Mouse (Mus musculus): ENCODE measurements around the gene Plekha1. TPM values are rescaled to one million over a fixed set of nuclear protein-coding genes. Genes with fewer than 3 reads are reported as not detected.

The Plekha1 gene
- total and polyA plus RNA-seq, 3 experiments = 0.23 to 8.3 (median 0.36) TPM

GRCm38 (mm10) chr7:130884161-130884560 lies 18.6 kb downstream of the Plekha1 start:
- Histone ChIP-seq H3K9me3 (replicated peaks; ENCODE audit: low read length) (no peaks in the 10 kb centered on the region), H3K79me2 (replicated peaks; ENCODE audit: control insufficient read depth, extremely low read depth, insufficient read depth, poor library complexity, severe bottlenecking) (no peaks in the 10 kb centered on the region), H3K36me3 (replicated peaks in 1 of 2; ENCODE audit: control insufficient read depth in 1 of 2, insufficient read depth in 1 of 2, low read length in 1 of 2) (no peaks in the 10 kb centered on the region), H3K27ac (ENCODE audit: insufficient read depth, low read depth) (no peak overlapping the region), H3K27me3 (replicated peaks) (peaks cover 3% of the 10 kb centered on the region), H3K4me1 (ENCODE audit: control insufficient read depth in 1 of 2, insufficient read depth in 2 of 2) (peaks cover 0 to 6% of the 10 kb centered on the region in 2 experiments; a peak in 1 of 4 replicates), H3K9ac (ENCODE audit: insufficient read depth, low read depth) (no peak overlapping the region), H3K4me2 (ENCODE audit: insufficient read depth, low read depth, poor library complexity, severe bottlenecking) (no peak overlapping the region), H3K4me3 (replicated peaks in 1 of 3; ENCODE audit: low read depth in 2 of 3, low read length in 2 of 3, poor library complexity in 1 of 3) (no peak overlapping the region)
- dilution Hi-C loops (cut with MboI; ENCODE audit: extremely low pct_ligation_motif_present, extremely low pct_unique_long_range_greater_than_20kb, low sequenced_read_pairs) = no loop called here
- in situ Hi-C loops (cut with MboI; ENCODE audit: low pct_ligation_motif_present, low pct_unique_long_range_greater_than_20kb, low sequenced_read_pairs) = no loop called here
- DNase-seq (ENCODE audit: extremely low read depth) = no peak
- TF ChIP-seq ELF1 (IDR thresholded peaks at IDR 0.05; ENCODE audit: low read depth, low read length) = no peak
- no peak for TF ChIP-seq CHD1 (IDR thresholded peaks at IDR 0.05; ENCODE audit: low read depth, low read length)
- TF ChIP-seq E2F4 (IDR thresholded peaks at IDR 0.05; ENCODE audit: insufficient replicate concordance, low read depth, low read length) = no peak
- no peak for TF ChIP-seq HCFC1 (IDR thresholded peaks at IDR 0.05; ENCODE audit: low read depth, low read length)
- TF ChIP-seq PAX5 (IDR thresholded peaks at IDR 0.05; ENCODE audit: low read length) = no peak
- no peak for TF ChIP-seq POLR2AphosphoS2 (IDR thresholded peaks at IDR 0.05; ENCODE audit: low read depth, low read length)
- no peak for TF ChIP-seq ZNF384 (IDR thresholded peaks at IDR 0.05; ENCODE audit: low read depth, low read length)
- TF ChIP-seq USF1 (IDR thresholded peaks at IDR 0.05; ENCODE audit: low read depth, low read length) = no peak

- Histone ChIP-seq H3K9me3 (replicated peaks; ENCODE audit: low read length) (no peaks in the 10 kb centered on the region), H3K4me1 (ENCODE audit: control insufficient read depth in 1 of 2, insufficient read depth in 2 of 2) (peaks cover 0 to 6% of the 10 kb centered on the region in 2 experiments; a peak in 1 of 4 replicates), H3K9ac (ENCODE audit: insufficient read depth, low read depth) (no peak overlapping the region), H3K79me2 (replicated peaks; ENCODE audit: control insufficient read depth, extremely low read depth, insufficient read depth, poor library complexity, severe bottlenecking) (no peaks in the 10 kb centered on the region), H3K4me2 (ENCODE audit: insufficient read depth, low read depth, poor library complexity, severe bottlenecking) (no peak overlapping the region), H3K27ac (ENCODE audit: insufficient read depth, low read depth) (no peak overlapping the region), H3K36me3 (replicated peaks in 1 of 2; ENCODE audit: control insufficient read depth in 1 of 2, insufficient read depth in 1 of 2, low read length in 1 of 2) (no peaks in the 10 kb centered on the region), H3K4me3 (replicated peaks in 1 of 3; ENCODE audit: low read depth in 2 of 3, low read length in 2 of 3, poor library complexity in 1 of 3) (no peak overlapping the region), H3K27me3 (replicated peaks) (peaks cover 1% of the 10 kb centered on the region)
- dilution Hi-C loops (cut with MboI; ENCODE audit: extremely low pct_ligation_motif_present, extremely low pct_unique_long_range_greater_than_20kb, low sequenced_read_pairs) (no loop called here), in situ Hi-C loops (cut with MboI; ENCODE audit: low pct_ligation_motif_present, low pct_unique_long_range_greater_than_20kb, low sequenced_read_pairs) (no loop called here)
- TF ChIP-seq E2F4 (IDR thresholded peaks at IDR 0.05; ENCODE audit: insufficient replicate concordance, low read depth, low read length) = no peak
- no peak for TF ChIP-seq EP300 (IDR thresholded peaks at IDR 0.05; ENCODE audit: low read length)
- TF ChIP-seq NRF1 (IDR thresholded peaks at IDR 0.05; ENCODE audit: low read depth, low read length) = no peak
- DNase-seq (ENCODE audit: extremely low read depth) = no peak
These were observed 20.7 kb downstream of the Plekha1 start for GRCm38 (mm10) chr7:130886246-130886645.

- dilution Hi-C loops (cut with MboI; ENCODE audit: extremely low pct_ligation_motif_present, extremely low pct_unique_long_range_greater_than_20kb, low sequenced_read_pairs) (no loop called here), in situ Hi-C loops (cut with MboI; ENCODE audit: low pct_ligation_motif_present, low pct_unique_long_range_greater_than_20kb, low sequenced_read_pairs) (no loop called here)
- no peak overlapping the region for H3K9ac ChIP-seq (ENCODE audit: insufficient read depth, low read depth)
- no peaks in the 10 kb centered on the region for H3K36me3 ChIP-seq (replicated peaks in 1 of 2; ENCODE audit: control insufficient read depth in 1 of 2, insufficient read depth in 1 of 2, low read length in 1 of 2)
- TF ChIP-seq TCF12 (IDR thresholded peaks at IDR 0.05; ENCODE audit: low read depth, low read length) (no peak), RAD21 (IDR thresholded peaks at IDR 0.05; ENCODE audit: low read depth, low read length) (no peak)
- H3K4me1 ChIP-seq (ENCODE audit: control insufficient read depth in 1 of 2, insufficient read depth in 2 of 2) = peaks cover 0 to 10% of the 10 kb centered on the region in 2 experiments; a peak in 1 of 4 replicates
- no peak for DNase-seq (ENCODE audit: extremely low read depth)
- no peaks in the 10 kb centered on the region for H3K9me3 ChIP-seq (replicated peaks; ENCODE audit: low read length)
- no peak overlapping the region for H3K27ac ChIP-seq (ENCODE audit: insufficient read depth, low read depth)
- H3K4me2 ChIP-seq (ENCODE audit: insufficient read depth, low read depth, poor library complexity, severe bottlenecking) = no peak overlapping the region
- no peaks in the 10 kb centered on the region for H3K79me2 ChIP-seq (replicated peaks; ENCODE audit: control insufficient read depth, extremely low read depth, insufficient read depth, poor library complexity, severe bottlenecking)
- peaks cover 3% of the 10 kb centered on the region for H3K27me3 ChIP-seq (replicated peaks)
- no peak overlapping the region for H3K4me3 ChIP-seq (replicated peaks in 1 of 3; ENCODE audit: low read depth in 2 of 3, low read length in 2 of 3, poor library complexity in 1 of 3)
These were observed 22.4 kb downstream of the Plekha1 start for GRCm38 (mm10) chr7:130887946-130888345.
